Mouse (Mus musculus) liver, postnatal 0 days (tissue): ENCODE results near the gene Mtss1l.

Experiments
- CTCF ChIP-seq: sonication (generic); IDR thresholded peaks from 2 replicates; pipeline ENCODE4 v1.5.1; 2016; ENCODE audit warnings: antibody characterized with exemption, low read depth
- EP300 ChIP-seq: IDR thresholded peaks from 2 replicates; pipeline ENCODE4 v1.6.1; 2016; ENCODE audit warnings: antibody characterized with exemption, low read depth, mild to moderate bottlenecking

GRCm38 (mm10) chr8:110764671-110765070, 43.4 kb downstream of the Mtss1l start:
- TF ChIP-seq CTCF (no peak), EP300 (no peak)
